Mouse (Mus musculus) gonadal fat pad, adult 2 months (tissue): ENCODE results near the gene 2610028H24Rik. TPM values are rescaled to one million over a fixed set of nuclear protein-coding genes. Genes with fewer than 3 reads are reported as not detected.
A peak's percentile ranks its signal among the peaks of the same experiment; 100 is the strongest.

Experiments used
- DNase-seq: peaks from one replicate; pipeline ENCODE4 v3.0.0-alpha.2; 2012; ENCODE audit warnings: low read depth
- polyA plus RNA-seq: library from polyadenylated mRNA; depleted of rRNA; stranded (reverse); fragments of >200 nt; gene quantifications from 2 replicates; pipeline ENCODE4 v1.2.3, GENCODE M21; 2012; rRNA removed

The 2610028H24Rik gene
- 1.1 and 2.9 TPM in 2 replicates for polyA plus RNA-seq

DNA sequence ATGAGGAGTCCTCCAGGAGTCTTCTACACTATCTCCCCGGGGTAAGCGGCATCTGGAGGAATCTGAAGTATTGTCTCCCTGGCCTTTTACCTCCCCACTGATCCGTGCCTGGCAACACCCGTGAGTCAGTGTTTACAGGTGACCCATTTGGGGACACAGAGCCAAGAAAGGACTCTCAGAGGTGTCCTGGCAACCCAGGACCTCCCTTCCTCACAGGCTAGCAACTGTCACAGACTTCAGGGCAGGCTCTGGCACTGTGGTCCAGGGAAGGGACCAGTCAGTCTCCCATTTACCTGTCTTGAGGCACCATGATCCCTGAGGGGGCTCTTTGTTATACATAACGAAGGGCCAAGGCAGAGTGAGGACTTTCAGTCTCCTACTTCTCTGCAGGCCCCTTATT is at the start of gene 2610028H24Rik:
2610028H24Rik (plus strand) TSS at position 231 of the 400 bp plus-strand sequence.
- no peak for DNase-seq

DNA sequence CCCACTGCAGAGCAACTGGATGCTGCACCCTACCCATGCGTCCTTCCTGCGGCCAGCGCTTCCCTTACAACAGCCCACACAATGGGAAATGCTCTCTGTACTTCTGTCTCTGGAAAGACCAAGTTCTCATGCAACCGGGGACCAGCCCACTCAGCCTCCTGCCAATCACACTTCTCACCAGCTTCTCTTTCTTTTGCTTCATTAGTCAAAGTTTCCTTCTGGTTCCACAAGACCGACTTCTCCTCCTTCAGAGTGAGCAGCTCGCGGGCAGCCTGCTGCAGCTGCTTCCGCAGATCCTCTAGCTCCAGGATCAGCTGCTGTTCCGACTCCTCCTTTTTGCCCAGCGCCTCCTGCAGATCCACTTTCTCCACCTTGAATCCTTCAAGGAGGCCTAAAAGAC is 40.4 kb upstream of the 2610028H24Rik start:
- no peak for DNase-seq

DNA sequence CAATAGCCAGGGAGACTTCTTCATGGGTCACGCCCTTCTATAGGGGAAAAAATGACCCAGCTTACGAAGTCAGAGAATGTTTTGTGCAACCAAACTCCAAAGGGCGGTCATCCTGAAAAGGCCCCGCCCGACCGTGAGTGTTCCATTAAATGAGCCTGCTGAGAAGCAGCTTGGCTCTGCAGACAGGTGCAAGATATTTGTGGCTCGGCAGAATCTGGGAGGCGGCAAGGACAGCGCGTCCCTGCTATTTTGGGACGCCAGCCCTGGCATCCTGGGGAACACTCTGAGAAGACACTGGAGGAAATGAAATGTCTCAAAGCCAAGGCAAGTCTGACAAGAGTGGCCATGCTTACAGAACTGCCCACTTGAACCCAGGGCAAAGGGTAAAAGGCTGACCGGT is 32.1 kb upstream of the 2610028H24Rik start:
- DNase-seq, result no peak

DNA sequence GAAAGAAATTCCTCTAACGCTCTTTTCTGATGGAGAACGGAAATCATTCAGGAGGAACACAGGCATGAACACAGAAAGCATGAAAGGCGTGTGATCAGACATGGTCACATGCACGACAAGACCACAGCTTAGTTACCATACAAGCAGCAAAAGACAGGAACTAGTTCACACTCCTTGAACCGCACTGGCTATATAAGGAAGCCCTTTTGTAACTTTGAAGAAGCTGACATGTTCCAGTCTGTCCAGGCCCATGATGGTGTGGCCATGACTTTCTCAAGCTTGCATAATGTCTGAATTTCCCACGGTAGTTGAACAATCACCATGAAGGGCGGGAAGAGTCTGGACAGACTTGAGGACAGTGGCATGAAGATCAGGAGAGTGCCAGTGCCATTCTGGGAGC is 23.2 kb upstream of the 2610028H24Rik start:
- DNase-seq, result no peak

DNA sequence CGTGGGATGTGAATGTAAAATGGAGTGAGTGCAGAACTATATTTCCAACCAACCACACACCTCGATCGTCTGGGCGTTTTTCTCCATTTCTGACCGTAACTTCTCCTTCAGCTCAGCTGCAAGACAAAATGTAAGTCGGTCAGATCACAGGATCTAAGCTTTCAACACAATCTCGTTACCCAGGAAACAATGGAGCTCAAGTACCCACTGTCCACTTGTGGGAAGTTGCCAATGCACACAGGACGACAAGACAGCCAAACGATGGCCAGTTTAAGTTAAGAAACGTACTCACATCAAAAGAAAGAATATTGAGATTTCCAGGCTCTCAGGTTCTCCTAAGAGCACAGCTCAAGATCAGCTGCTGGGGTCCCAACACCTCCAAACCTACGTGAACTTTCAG is 15.0 kb upstream of the 2610028H24Rik start:
- no peak for DNase-seq

DNA sequence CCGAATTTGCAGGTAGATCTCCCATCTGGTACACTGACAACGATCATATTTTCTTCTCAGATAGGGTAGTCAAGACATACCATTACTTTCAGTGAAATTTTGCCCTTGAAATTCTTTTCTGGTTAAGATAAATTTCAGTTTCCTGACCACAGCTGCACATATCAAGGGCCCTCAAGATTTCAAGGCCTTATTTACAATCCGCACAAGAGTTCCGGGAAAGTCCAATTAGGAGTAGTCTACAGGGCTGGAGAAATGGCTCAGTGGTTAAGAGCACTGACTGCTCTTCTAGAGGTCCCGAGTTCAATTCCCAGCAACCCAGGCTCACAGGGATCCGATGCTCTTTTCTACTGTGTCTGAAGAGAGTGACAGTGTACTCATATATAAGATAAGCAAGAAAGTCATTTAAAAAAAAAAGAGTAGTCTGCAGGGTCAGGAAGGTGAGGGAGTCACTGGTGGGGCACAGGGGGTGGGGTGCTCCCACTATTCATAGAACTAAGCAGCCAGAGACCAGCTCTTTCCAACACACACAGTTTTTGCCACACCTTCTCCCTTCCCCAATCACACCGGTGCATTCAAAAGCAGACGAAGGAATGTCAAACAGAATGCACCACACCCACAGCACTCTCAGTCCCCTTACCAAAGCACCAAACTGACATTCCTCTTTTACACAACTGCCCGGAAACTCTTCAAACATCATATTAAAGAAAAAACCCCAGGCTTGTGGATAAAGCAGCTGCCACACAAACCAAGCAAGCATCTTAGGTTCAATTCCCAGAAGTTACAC is 9.6 kb upstream of the 2610028H24Rik start:
- no peak for DNase-seq

DNA sequence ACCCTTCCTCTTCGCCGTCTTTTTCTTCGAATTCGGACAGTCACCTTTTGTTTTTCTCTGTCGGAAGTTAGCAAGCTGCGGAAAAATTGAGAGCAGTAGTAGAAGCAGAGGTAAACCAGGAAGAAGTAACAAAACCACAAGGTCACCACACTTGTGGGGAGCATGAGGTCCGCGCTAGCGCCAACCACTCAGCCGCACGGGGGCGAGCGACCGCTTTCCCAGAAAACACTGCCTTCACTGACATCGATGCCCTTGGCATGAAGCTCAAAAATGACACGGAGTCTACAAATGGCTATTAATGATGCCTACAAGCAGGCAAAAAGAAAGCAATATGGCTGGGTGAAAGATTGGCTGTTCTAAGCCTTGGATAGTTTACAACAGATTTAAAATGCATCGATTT is 8.6 kb upstream of the 2610028H24Rik start, which contains the start of gene AC141477.1:
AC141477.1 (minus strand) TSS at position 164 of the 400 bp plus-strand sequence.
- no peak for DNase-seq

DNA sequence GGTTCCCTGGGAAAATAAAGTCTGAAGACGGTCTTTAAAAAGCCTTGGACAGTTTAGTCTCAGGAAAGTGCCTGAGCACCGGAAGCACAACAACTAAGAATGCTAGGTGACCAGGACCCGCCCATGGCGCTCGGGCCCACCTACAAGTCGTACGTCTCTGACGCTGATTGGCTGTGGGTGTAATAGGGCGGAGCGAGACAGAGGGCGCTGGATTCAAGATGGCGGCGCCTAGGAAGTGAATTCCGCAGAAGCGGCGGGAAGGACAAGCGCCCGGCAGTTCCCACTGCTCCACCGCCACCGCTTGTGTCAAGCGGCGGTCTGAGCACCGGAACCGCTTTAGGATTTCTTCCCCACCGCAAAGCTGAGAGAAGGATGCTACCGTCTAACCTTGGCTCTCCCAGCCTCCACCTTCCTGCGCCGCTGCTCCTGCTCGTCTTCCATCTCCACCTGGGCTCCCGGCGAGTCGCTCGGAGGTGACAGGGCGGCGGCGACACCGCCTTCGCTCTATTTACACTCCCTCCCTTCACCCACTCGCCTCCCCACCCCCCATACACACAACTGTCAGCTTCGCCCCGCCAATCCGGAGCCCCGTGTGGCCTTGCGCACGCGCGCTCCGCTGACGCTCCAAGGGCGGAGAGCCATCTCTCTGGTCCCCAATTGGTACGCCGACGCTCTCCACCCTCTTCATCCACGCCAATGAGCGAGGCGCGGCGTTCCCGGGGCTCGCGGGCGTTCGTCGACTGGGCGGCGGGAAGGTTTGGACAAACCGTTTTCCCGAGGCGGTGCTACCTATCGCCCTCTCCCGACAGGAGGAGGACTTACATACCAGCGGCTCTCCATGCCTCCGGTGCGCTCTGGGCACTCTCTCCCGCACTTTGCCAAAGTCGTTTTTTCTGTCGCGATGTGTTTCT is 6.4 kb upstream of the 2610028H24Rik start, which contains the start of gene Pcnt:
Pcnt (minus strand) TSS at position 609 of the 911 bp plus-strand sequence.
- DNase-seq, result peak; percentile 74

DNA sequence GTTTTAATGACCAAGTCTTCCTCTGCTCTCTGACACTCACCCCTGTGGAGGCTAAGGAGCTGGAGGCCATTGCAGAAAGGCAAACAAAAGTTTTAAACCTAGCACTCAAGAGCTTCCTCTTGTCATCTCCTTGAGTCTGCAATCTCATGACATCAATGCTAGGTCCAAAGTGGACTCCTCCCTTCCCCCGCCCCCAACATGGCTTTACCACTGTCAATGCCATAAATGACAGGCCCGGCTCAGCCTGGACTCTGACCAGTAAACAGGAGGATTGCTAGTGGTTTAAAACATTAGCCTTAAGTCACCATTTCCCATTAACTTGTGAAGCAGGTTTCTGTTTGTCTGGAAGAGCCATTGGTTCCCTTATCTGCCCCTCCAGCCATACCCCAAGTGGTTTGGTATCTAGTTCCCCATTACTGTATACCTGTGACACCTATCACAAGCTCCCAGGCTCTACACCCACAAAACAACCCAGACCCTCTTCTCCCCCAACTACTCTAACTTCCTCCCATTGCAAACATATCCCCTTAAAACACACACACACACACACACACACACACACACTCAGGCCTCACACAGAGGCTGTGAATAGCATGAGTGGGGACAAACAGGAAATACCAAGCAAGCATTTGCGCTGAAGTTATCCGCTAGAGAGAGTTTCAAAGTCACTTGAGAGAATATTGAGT is 2.7 kb upstream of the 2610028H24Rik start:
- DNase-seq, result no peak

DNA sequence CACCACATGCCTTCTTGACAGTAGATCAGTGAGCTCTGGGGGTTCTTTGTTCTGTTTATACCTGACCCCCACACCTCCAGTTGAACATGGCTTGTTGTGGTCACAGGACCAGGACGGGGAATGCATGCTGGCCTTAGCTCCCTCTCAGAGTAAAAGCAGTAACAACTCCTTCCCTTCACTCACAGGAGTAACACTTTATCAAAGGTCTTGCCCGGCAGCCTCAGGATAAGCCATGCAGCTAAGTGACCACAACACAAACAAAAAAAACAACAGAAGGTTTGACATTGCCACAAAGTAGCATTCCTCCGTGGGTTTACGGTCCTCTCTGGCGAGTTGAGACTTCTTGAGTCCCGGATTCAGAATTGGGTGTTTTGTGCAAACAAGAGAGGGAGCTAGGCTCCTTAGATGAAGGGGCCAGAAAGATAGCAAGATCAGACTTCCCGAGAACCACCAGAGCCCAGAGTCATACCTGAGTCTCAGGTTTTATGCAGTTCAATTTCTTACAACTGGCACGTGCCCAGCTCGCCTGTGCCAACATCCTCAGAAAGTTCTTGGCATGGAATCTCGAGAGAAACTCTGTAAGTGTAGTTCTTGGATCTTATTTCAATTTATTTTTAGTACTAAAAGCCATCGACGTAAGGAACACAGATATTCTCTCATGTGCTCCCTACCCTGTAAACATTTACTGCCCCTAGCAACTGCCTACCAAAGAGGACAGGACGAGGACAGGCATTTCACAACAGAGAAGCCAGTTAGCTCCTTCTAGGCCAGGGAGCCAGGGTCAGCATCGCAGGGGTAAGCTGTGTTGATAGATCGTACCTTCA is 1.3 kb upstream of the 2610028H24Rik start:
- no peak for DNase-seq

DNA sequence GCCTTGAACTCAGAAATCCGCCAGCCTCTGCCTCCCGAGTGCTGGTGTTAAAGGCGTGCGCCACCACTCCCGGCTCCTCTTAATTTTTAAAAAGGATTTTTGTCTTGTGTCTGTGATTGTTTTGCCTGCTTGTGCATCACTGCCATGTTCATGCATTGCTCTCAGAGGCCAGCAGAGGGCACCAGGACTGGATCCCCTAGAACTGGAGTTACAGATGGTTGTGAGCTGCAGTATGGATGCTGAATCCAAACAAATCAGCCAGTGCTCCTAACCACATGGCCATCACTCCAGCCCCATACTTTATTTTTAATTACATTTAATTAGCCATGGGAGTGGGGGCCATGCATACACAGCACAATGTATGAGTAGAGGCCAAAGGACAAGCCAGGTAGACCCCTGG is 6.4 kb downstream of the 2610028H24Rik start:
- DNase-seq, result no peak

DNA sequence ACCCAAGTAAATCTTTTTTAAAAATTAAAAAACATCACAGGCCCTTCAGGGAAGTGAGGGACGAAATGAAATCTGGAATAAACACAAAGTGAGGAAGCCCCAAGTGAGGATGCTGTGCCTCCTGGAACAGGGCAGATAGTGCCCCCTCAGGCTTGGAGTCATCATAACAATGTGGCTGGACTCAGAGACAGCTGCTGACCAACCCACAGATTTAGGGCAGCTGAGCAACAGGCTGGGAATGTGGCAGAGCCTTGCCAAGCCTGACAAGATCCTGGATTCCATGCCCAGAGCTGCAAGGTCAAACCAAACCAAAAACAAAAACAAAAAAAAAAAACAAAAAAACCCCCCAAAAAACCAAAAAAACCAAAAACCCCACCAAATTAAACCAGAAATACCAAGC is 12.4 kb downstream of the 2610028H24Rik start:
- DNase-seq, result no peak

DNA sequence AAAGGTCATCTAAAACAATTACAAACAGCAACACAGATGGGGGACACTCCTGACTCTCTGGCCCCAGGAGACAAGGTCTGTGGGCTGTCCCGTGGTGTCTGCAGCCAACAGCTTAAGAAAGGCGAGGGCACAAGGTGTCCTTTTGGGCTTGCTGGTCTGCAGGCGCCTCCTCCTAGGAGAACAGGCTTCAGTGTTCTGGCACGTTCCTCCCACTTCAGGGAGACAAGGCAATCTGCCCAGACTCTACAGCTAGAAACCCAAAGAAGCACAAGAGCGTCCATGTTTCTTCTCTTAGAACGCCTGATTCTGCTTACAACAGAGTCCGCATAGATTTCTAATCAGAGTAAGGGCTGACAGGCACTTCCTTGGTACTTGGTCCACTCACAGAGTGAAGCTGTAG is 13.4 kb downstream of the 2610028H24Rik start:
- no peak for DNase-seq

DNA sequence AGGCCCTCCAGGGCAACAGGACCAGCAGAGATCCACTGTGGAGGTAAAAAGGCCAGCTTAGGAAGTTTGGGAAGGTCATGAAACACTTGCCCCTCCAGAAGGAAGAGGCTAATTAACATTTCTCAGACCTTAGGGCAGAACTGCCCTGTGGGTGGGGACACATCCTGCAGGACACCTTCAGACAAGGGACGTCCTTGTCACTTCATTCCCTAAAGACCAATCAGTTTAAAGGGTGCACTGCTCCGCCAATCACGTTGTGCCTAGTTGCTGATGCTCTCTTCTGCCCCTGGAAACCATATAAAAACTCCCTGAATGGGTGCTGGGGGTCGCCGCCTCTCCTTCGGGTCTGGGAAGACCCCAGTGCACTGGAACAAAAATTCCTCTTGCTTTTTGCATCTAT is 13.8 kb downstream of the 2610028H24Rik start:
- DNase-seq, result no peak

DNA sequence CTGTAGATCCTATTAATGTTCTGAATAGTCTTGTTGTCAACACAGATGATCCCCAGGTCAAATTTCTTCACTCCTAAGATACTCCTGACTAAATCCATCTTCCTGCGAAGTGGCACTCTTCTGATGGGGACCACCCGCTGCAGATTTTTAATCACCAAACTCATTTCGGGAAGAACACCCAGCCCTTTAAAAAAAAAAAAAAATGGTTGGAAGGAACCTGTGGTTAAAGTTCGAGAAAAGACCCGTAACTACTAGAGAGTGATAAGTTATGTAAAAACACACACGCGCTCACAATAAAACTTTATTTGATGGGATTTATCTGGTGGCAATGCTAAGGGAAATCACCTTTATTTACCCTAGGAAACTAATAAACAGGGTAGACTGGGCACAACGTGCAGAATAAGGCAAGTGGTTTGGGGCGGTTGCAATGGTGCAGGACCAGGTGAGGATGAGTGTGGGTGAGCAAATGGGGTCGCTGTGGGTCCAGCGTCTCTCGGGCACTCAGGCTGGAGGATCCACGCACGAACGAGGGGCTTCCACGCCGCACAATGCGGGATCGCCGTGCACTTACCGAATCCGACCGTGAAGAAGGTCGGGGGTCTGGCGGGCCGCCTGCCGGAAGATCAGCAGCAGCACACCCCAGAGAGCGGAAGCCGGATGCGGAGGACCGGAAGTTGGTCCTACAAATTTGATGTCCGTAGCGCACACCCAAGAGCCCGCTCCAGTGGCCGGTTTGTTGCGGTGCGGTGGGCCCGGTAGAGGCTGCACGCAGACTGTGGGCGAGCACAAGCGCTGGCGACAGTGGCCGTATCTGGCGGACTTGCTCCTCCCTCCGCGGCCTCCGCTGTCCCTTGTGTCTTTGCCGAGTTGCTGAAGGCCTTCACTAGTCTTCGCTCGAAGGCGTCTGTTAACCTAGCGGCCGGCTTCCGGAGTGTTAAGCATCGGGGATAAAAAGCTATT is 19.6 kb downstream of the 2610028H24Rik start, which contains the start of the genes Mcm3ap and Ybey:
Mcm3ap (plus strand) TSS at position 725 of the 960 bp plus-strand sequence.
Ybey (minus strand) TSS at position 912 of the 960 bp plus-strand sequence.
- peak; percentile 24 for DNase-seq

DNA sequence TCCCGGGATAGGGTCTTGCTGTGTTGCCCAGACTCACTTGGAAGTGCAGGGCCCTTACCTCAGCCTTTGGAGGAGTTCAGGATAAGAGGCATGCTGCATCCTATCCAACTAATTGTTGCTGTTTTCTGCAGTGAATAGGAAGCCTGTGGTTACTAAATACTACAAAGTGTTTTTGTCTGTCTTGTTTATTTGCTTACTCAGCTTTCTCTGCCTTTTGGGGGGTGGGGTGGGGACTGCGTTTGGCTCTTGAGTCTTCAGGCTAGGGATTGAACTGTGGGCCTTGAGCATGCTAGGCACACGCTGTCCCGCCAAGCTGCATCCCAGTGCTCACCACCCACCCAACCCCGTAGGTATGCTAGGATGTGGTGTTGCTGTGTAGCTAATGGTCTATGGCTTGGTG is 24.9 kb downstream of the 2610028H24Rik start:
- DNase-seq, result no peak

DNA sequence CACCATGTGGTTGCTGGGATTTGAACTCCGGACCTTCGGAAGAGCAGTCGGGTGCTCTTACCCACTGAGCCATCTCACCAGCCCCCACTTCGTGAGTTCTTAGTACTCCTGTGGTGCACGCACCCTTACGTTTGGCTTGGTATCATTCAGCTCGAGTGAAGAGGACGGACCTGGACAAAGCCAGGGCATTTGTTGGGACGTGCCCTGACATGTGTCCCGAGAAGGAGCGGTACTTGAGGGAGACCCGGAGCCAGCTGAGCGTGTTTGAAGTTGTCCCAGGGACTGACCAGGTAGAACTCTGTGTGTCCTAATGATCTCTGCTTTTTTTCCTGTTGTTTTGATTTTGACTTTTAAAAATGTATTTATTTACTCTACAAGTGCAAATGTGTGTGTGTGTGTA is 32.0 kb downstream of the 2610028H24Rik start:
- peak; percentile 17 for DNase-seq

DNA sequence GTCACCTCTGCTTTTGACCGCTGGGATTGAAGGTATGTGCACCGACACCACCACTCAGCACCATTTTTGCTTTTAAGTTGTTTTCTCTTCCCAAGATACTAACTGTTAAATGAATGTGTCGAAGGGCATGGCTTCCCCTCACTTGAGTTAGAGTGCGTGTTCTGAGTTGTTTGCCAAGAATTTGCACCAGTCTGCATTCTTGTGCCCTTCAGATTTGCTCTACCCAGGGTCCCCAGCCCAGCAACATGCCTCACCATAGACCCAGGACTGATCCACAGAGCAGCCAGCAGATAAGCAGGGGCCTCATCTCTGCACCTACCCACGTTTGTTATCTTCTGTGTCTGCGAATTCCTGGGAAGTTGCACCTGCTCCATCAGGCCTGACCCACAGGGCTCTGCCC is 32.6 kb downstream of the 2610028H24Rik start:
- no peak for DNase-seq

DNA sequence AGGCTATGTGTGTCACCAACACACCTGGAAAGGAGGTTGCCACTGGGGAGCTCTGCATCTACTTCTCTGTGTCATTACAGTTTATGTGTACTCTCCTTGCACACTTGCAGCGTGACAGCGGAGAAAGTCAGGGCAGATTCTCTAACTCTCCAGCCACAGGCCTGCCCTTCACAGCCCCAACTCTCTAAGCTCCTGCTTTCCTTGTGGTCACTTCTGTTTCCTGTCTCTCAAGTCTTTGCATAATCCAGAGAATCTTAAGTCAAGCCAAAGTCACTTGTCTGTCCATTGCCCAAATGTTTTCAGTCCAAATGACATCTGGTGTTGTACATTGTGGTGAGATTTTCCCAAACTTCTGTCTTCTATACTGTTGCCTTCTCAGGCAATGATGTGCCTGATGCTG is 37.4 kb downstream of the 2610028H24Rik start:
- DNase-seq, result no peak

DNA sequence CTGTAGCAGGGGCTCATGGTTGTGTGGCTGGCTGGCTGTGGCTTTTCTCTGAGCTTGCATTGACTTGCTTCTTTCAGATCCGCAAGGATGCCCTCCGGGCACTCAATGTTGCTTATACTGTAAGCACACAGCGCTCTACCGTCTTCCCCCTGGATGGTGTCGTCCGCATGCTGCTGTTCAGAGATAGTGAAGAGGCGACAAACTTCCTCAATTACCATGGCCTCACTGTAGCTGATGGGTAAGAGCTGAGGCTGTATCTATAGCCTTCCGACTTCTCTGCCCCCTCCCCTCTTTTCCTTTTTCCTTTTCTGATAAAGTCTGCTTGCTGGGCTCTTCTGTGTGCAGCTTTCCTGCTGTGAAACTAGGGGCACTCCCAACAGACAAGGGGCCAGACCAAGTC is 39.4 kb downstream of the 2610028H24Rik start:
- no peak for DNase-seq
